Mouse (Mus musculus) ovary, adult 10 weeks (tissue): Measurements from ENCODE around the gene Gm3776. TPM values are rescaled to one million over a fixed set of nuclear protein-coding genes. Genes with fewer than 3 reads are reported as not detected.

Source experiments
- polyA plus RNA-seq: library from polyadenylated mRNA; stranded (reverse); fragments of 350-450 nt; fragmentation: Illumina TruSeq; extraction: RNeasy Lipid Tissue Mini Kit (QIAGEN cat#74804); gene quantifications from one replicate; pipeline ENCODE4 v1.2.3, GENCODE M21; 2014

Gm3776 gene
- polyA plus RNA-seq: not detected

GRCm38 (mm10) chr9:78256914-78257313, at the start of gene Gm3776:
TSS of gene Gm3776 (plus strand) at chr9:78257129.

GRCm38 (mm10) chr9:78230461-78230860, 26.5 kb upstream of the Gm3776 start, which contains the start of gene Gsta1:
TSS of gene Gsta1 (plus strand) at chr9:78230656.

GRCm38 (mm10) chr9:78289723-78290122, 32.8 kb downstream of the Gm3776 start, which contains the start of gene Gm10639:
TSS of gene Gm10639 (plus strand) at chr9:78289923.

GRCm38 (mm10) chr9:78314696-78315095, 57.8 kb downstream of the Gm3776 start, which contains the start of gene Omt2a:
TSS of gene Omt2a (minus strand) at chr9:78314796.

Other genes with a start within 250 kb of the Gm3776 start
- gene Gcm1, start 205.2 kb upstream of the Gm3776 start, polyA plus RNA-seq: not detected
- 26.5 TPM for gene Fbxo9, start 148.1 kb upstream of the Gm3776 start, polyA plus RNA-seq
- 30.3 TPM for gene Ick, start 147.9 kb upstream of the Gm3776 start, polyA plus RNA-seq
- 42.8 TPM for gene Gsta4, start 74.4 kb upstream of the Gm3776 start, polyA plus RNA-seq
- not detected for gene Gsta1, start 26.5 kb upstream of the Gm3776 start, polyA plus RNA-seq
- gene Gm10639, start 32.8 kb downstream of the Gm3776 start, polyA plus RNA-seq: not detected
- gene Omt2a, start 57.7 kb downstream of the Gm3776 start, polyA plus RNA-seq: 49.9 TPM
- gene Omt2b, start 70.5 kb downstream of the Gm3776 start, polyA plus RNA-seq: 111 TPM
- 29.7 TPM for gene Gsta2, start 98.7 kb downstream of the Gm3776 start, polyA plus RNA-seq
- 2.8 TPM for gene Dppa5a, start 111.0 kb downstream of the Gm3776 start, polyA plus RNA-seq
- 21.6 TPM for gene Ooep, start 121.6 kb downstream of the Gm3776 start, polyA plus RNA-seq
- gene Ddx43, start 138.6 kb downstream of the Gm3776 start, polyA plus RNA-seq: 0.20 TPM
- 5.2 TPM for gene Cgas, start 186.1 kb downstream of the Gm3776 start, polyA plus RNA-seq
- 14.9 TPM for gene Mto1, start 191.1 kb downstream of the Gm3776 start, polyA plus RNA-seq
- not detected for gene Gm17324, start 191.7 kb downstream of the Gm3776 start, polyA plus RNA-seq
- 6,126 TPM for gene Eef1a1, start 232.0 kb downstream of the Gm3776 start, polyA plus RNA-seq